Mouse (Mus musculus) left cerebral cortex, postnatal 10 days (tissue): ENCODE data around the gene Cyp4f37. TPM values are rescaled to one million over a fixed set of nuclear protein-coding genes. Genes with fewer than 3 reads are reported as not detected.

Experiments
- DNase-seq, 2 experiments: peaks; one replicate each; pipeline ENCODE4 v3.0.0; 2021 to 2022; ENCODE audit warnings: low spot score in 2 of 2, mixed read lengths in 1 of 2; ENCODE audit errors: extremely low spot score in 1 of 2
- intact Hi-C: fragments of 180-260 bp; cut with DNase I; formaldehyde crosslinking; loops from one replicate; pipeline ENCODE4 v1.15.1; 2025
- total RNA-seq, 2 experiments: library from RNA; stranded (reverse); gene quantifications; 2 replicates each; pipeline ENCODE4 v1.2.3; 2021

The Cyp4f37 gene
- total RNA-seq, 2 experiments from 2014 or later: not detected

- no peak for DNase-seq
- intact Hi-C loops: no loop called here
Observed at GRCm38 (mm10) chr17:32673976-32674375, 52.9 kb downstream of the Cyp4f37 start.

GRCm38 (mm10) chr17:32676040-32676635, 55.0 kb downstream of the Cyp4f37 start:
- intact Hi-C loops: no loop called here
- DNase-seq: no peak

GRCm38 (mm10) chr17:32680404-32680803, 59.3 kb downstream of the Cyp4f37 start:
- intact Hi-C loops: loop anchor here (5.0 kb wide), 1 partner anchor 128 kb away; no protein-coding TSS in a partner anchor
- DNase-seq: peak; percentile 15 to 30

GRCm38 (mm10) chr17:32685048-32685750, 64.1 kb downstream of the Cyp4f37 start, which contains the start of gene Cyp4f15:
Gene Cyp4f15 (plus strand): TSS chr17:32685627.
- intact Hi-C loops: no loop called here
- DNase-seq: peak; percentile 49 to 59

Other genes starting within 250 kb of the Cyp4f37 start
- 10 to 100 TPM; 91.6 to 99.3 TPM for gene Wiz, start 231.9 kb upstream of the Cyp4f37 start, total RNA-seq
- 1 to 10 TPM; 2.9 to 3.4 TPM for gene Rasal3, start 217.7 kb upstream of the Cyp4f37 start, total RNA-seq
- gene Pglyrp2, start 197.1 kb upstream of the Cyp4f37 start, total RNA-seq: not detected
- gene Cyp4f39, start 168.6 kb upstream of the Cyp4f37 start, total RNA-seq: under 1 TPM; 0.36 to 0.41 TPM
- gene Cyp4f17, start 115.3 kb upstream of the Cyp4f37 start, total RNA-seq: 1 to 10 TPM; 3.2 to 3.8 TPM
- gene Cyp4f16, start 84.8 kb upstream of the Cyp4f37 start, total RNA-seq: 1 to 10 TPM; 4.9 to 6.0 TPM
- not detected for gene Cyp4f40, start 37.6 kb downstream of the Cyp4f37 start, total RNA-seq
- gene Cyp4f15, start 64.3 kb downstream of the Cyp4f37 start, total RNA-seq: 1 to 10 TPM; 7.0 to 8.0 TPM
- 10 to 100 TPM; 74.0 to 77.1 TPM for gene Zfp871, start 167.0 kb downstream of the Cyp4f37 start, total RNA-seq
- gene Zfp811, start 188.6 kb downstream of the Cyp4f37 start, total RNA-seq: 10 to 100 TPM; 11.7 to 12.0 TPM
- gene Zfp799, start 209.0 kb downstream of the Cyp4f37 start, total RNA-seq: 10 to 100 TPM; 22.0 to 22.7 TPM